Mouse (Mus musculus) left cerebral cortex, adult 8-10 months (tissue): ENCODE measurements around the gene 6030452D12Rik. TPM values are rescaled to one million over a fixed set of nuclear protein-coding genes. Genes with fewer than 3 reads are reported as not detected.

ENCODE experiments used
- total RNA-seq, 4 experiments: library from RNA; stranded (reverse); gene quantifications; 2 replicates each; pipeline ENCODE4 v1.2.4; 2022

Gene 6030452D12Rik
- total RNA-seq, 4 experiments from 2014 or later = not detected

Other genes starting within 250 kb of the 6030452D12Rik start
- gene Smpd3, start 162.5 kb upstream of the 6030452D12Rik start, total RNA-seq = 10 to 100 TPM; 65.8 to 76.1 (median 71.5) TPM
- gene Zfp90, start 85.2 kb upstream of the 6030452D12Rik start, total RNA-seq = 10 to 100 TPM; 11.8 to 13.6 (median 12.9) TPM
- gene Cdh3, start 10.4 kb downstream of the 6030452D12Rik start, total RNA-seq = under 1 TPM; 0.33 to 0.62 (median 0.40) TPM
- 100 to 1,000 TPM in 1 of 4 experiments, 10 to 100 TPM in 3; 92.7 to 111 (median 96.1) TPM for gene Gm10073, start 72.9 kb downstream of the 6030452D12Rik start, total RNA-seq
- 1 to 10 TPM; 1.9 to 2.9 (median 2.3) TPM for gene Cdh1, start 102.8 kb downstream of the 6030452D12Rik start, total RNA-seq
- gene Tango6, start 182.5 kb downstream of the 6030452D12Rik start, total RNA-seq = 1 to 10 TPM; 6.3 to 7.3 (median 7.0) TPM